Mouse (Mus musculus) E14TG2a.4 (cell line): ENCODE measurements around the gene Satb2.

Source experiments
- CTCF ChIP-seq: conservative IDR thresholded peaks from 2 replicates; pipeline ENCODE4 v1.5.1; 2014; ENCODE audit warnings: low read length
- NANOG ChIP-seq: IDR thresholded peaks from 2 replicates; pipeline ENCODE4 v1.6.1; 2014; ENCODE audit warnings: borderline replicate concordance, low read length, mixed read lengths

- TF ChIP-seq CTCF (0 out of 2 replicates have a peak, but pooled peaks have one; percentile 4), NANOG (no peak)
These were observed 13.2 kb upstream of the Satb2 start for GRCm38 (mm10) chr1:56991613-56992012.
